Mouse (Mus musculus) liver (tissue): ENCODE results near the gene Inpp5f.
A peak's percentile ranks its signal among the peaks of the same experiment; 100 is the strongest.
"Not testable (repeated sequence)": the region's sequence is repeated elsewhere in the genome, so short reads cannot be mapped to it uniquely, and the experiment has no call there.

Experiments used
- DNase-seq: peaks from one replicate; pipeline ENCODE4 v3.0.0-alpha.2; 2020; ENCODE audit warnings: mixed read lengths

Gene Inpp5f

GRCm38 (mm10) chr7:128610897-128611798, at the start of gene Inpp5f:
Inpp5f (plus strand) TSS chr7:128611328.
- peak; percentile 99 for DNase-seq

GRCm38 (mm10) chr7:128563373-128563772, 47.8 kb upstream of the Inpp5f start:
- DNase-seq, result peak; percentile 42

GRCm38 (mm10) chr7:128566311-128566710, 44.8 kb upstream of the Inpp5f start:
- no peak for DNase-seq

GRCm38 (mm10) chr7:128567561-128568244, 43.4 kb upstream of the Inpp5f start:
- DNase-seq, result no peak

- not testable (repeated sequence) for DNase-seq
These were observed 41.7 kb upstream of the Inpp5f start for GRCm38 (mm10) chr7:128569429-128569828.

- DNase-seq, result no peak
These were observed 41.0 kb upstream of the Inpp5f start for GRCm38 (mm10) chr7:128569987-128570656.

- not testable (repeated sequence) for DNase-seq
These were observed 40.5 kb upstream of the Inpp5f start for GRCm38 (mm10) chr7:128570657-128571056.

GRCm38 (mm10) chr7:128572030-128572429, 39.1 kb upstream of the Inpp5f start:
- DNase-seq, result no peak

GRCm38 (mm10) chr7:128575211-128575610, 35.9 kb upstream of the Inpp5f start:
- DNase-seq, result no peak

- no peak for DNase-seq
These were observed 35.3 kb upstream of the Inpp5f start for GRCm38 (mm10) chr7:128575794-128576193.

- no peak for DNase-seq
These were observed 33.5 kb upstream of the Inpp5f start for GRCm38 (mm10) chr7:128577607-128578006.

- DNase-seq, result no peak
These were observed 32.8 kb upstream of the Inpp5f start for GRCm38 (mm10) chr7:128578199-128578945.

- DNase-seq, result no peak
These were observed 31.7 kb upstream of the Inpp5f start for GRCm38 (mm10) chr7:128579381-128579780.

GRCm38 (mm10) chr7:128580318-128580717, 30.8 kb upstream of the Inpp5f start:
- no peak for DNase-seq

GRCm38 (mm10) chr7:128581864-128582484, 29.2 kb upstream of the Inpp5f start:
- DNase-seq, result no peak

- DNase-seq, result no peak
These were observed 27.7 kb upstream of the Inpp5f start for GRCm38 (mm10) chr7:128583213-128583948.

- DNase-seq, result peak; percentile 43
These were observed 23.7 kb upstream of the Inpp5f start for GRCm38 (mm10) chr7:128587334-128587933.

- peak; percentile 21 for DNase-seq
These were observed 19.6 kb upstream of the Inpp5f start for GRCm38 (mm10) chr7:128591345-128592084.

GRCm38 (mm10) chr7:128592118-128592935, 18.8 kb upstream of the Inpp5f start:
- peak; percentile 19 for DNase-seq
